Mouse (Mus musculus): Measurements from ENCODE around the gene Ndrg3. TPM values are rescaled to one million over a fixed set of nuclear protein-coding genes. Genes with fewer than 3 reads are reported as not detected.

Gene Ndrg3
- 45.0 TPM for polyA plus RNA-seq (2014; fragmentation: Illumina TruSeq; extraction: RNeasy Lipid Tissue Mini Kit (QIAGEN cat#74804))

GRCm38 (mm10) chr2:156991470-156992319, at the start of gene Ndrg3:
Gene Ndrg3, minus strand, starts transcription at chr2:156992056.

GRCm38 (mm10) chr2:157006511-157007233, 14.8 kb upstream of the Ndrg3 start, which contains the start of gene Dsn1:
Gene Dsn1, minus strand, starts transcription at chr2:157007154.

GRCm38 (mm10) chr2:156887017-156887416, 104.8 kb downstream of the Ndrg3 start, which contains the start of gene Sla2:
Gene Sla2, minus strand, starts transcription at chr2:156887192.

Other genes with a start within 250 kb of the Ndrg3 start
- gene Myl9, start 216.6 kb downstream of the Ndrg3 start, polyA plus RNA-seq (2014; fragmentation: Illumina TruSeq; extraction: RNeasy Lipid Tissue Mini Kit (QIAGEN cat#74804)), result 19.7 TPM
- 9.9 TPM for gene Tgif2, start 152.0 kb downstream of the Ndrg3 start, polyA plus RNA-seq (2014; fragmentation: Illumina TruSeq; extraction: RNeasy Lipid Tissue Mini Kit (QIAGEN cat#74804))
- gene 4930518I15Rik, start 134.1 kb downstream of the Ndrg3 start, polyA plus RNA-seq (2014; fragmentation: Illumina TruSeq; extraction: RNeasy Lipid Tissue Mini Kit (QIAGEN cat#74804)), result 0.94 TPM
- gene Rab5if, start 128.9 kb downstream of the Ndrg3 start, polyA plus RNA-seq (2014; fragmentation: Illumina TruSeq; extraction: RNeasy Lipid Tissue Mini Kit (QIAGEN cat#74804)), result 113 TPM
- 0.63 TPM for gene Sla2, start 104.9 kb downstream of the Ndrg3 start, polyA plus RNA-seq (2014; fragmentation: Illumina TruSeq; extraction: RNeasy Lipid Tissue Mini Kit (QIAGEN cat#74804))
- gene Dsn1, start 15.1 kb upstream of the Ndrg3 start, polyA plus RNA-seq (2014; fragmentation: Illumina TruSeq; extraction: RNeasy Lipid Tissue Mini Kit (QIAGEN cat#74804)), result 30.4 TPM
- 2.0 TPM for gene Soga1, start 87.2 kb upstream of the Ndrg3 start, polyA plus RNA-seq (2014; fragmentation: Illumina TruSeq; extraction: RNeasy Lipid Tissue Mini Kit (QIAGEN cat#74804))
- not detected for gene Tldc2, start 95.0 kb upstream of the Ndrg3 start, polyA plus RNA-seq (2014; fragmentation: Illumina TruSeq; extraction: RNeasy Lipid Tissue Mini Kit (QIAGEN cat#74804))
- 142 TPM for gene Samhd1, start 143.2 kb upstream of the Ndrg3 start, polyA plus RNA-seq (2014; fragmentation: Illumina TruSeq; extraction: RNeasy Lipid Tissue Mini Kit (QIAGEN cat#74804))
- 44.8 TPM for gene Rbl1, start 212.5 kb upstream of the Ndrg3 start, polyA plus RNA-seq (2014; fragmentation: Illumina TruSeq; extraction: RNeasy Lipid Tissue Mini Kit (QIAGEN cat#74804))